Mouse (Mus musculus) liver, embryonic 16.5 days (tissue): Measurements from ENCODE around the gene Atp8a1. TPM values are rescaled to one million over a fixed set of nuclear protein-coding genes. Genes with fewer than 3 reads are reported as not detected.

Source experiments
- ATAC-seq: fragments of 200-750 bp; cut with Nextera tagmentation; 2 replicates; pipeline ENCODE4 v1.8.0; 2017; ENCODE audit warnings: low read depth, mild to moderate bottlenecking, moderate number of reproducible peaks, moderate library complexity
- H3K27ac ChIP-seq: fragments of 300-500 bp; sonication (generic); 2 replicates; pipeline ENCODE4 v1.5.1; 2014; ENCODE audit warnings: mild to moderate bottlenecking, low read length
- H3K27me3 ChIP-seq: fragments of 300-500 bp; sonication (generic); 2 replicates; pipeline ENCODE4 v1.6.1; 2014; ENCODE audit warnings: low read depth, low read length, mixed read lengths; ENCODE audit not compliant: control insufficient read depth, insufficient read depth
- H3K36me3 ChIP-seq: fragments of 300-500 bp; sonication (generic); 2 replicates; pipeline ENCODE4 v1.6.1; 2014; ENCODE audit warnings: mild to moderate bottlenecking; ENCODE audit not compliant: control insufficient read depth, insufficient read depth
- H3K4me1 ChIP-seq: fragments of 300-500 bp; sonication (generic); 2 replicates; pipeline ENCODE4 v1.6.1; 2014; ENCODE audit warnings: low read depth, low read length, mixed read lengths; ENCODE audit not compliant: control insufficient read depth
- H3K4me2 ChIP-seq: fragments of 300-500 bp; sonication (generic); 2 replicates; pipeline ENCODE4 v1.6.1; 2014; ENCODE audit warnings: low read depth, low read length, mixed read lengths
- H3K4me3 ChIP-seq: fragments of 300-500 bp; sonication (generic); 2 replicates; pipeline ENCODE4 v1.5.1; 2014; ENCODE audit warnings: low read depth, mild to moderate bottlenecking, low read length
- H3K9ac ChIP-seq: fragments of 300-500 bp; sonication (generic); 2 replicates; pipeline ENCODE4 v1.6.1; 2014; ENCODE audit warnings: low read depth, low read length
- H3K9me3 ChIP-seq: fragments of 300-500 bp; sonication (generic); replicated peaks from 2 replicates; pipeline ENCODE4 v1.6.1; 2016; ENCODE audit warnings: low read length; ENCODE audit not compliant: control insufficient read depth
- WGBS: fragments of 180-500 bp; shearing (Covaris S2); extraction: QIAGEN DNeasy Blood & Tissue Kit; methylation state at CpG from one replicate; pipeline ENCODE4 v1.1.7; 2014; ENCODE audit not compliant: insufficient replicate concordance; 5-methylcytosine and 5-hydroxymethylcytosine counted together
- polyA plus RNA-seq: library from polyadenylated mRNA; unstranded; fragments of >200 nt; fragmentation: Nextera tagmentation; extraction: Ambion mirVana; gene quantifications from 2 replicates; pipeline ENCODE4 v1.2.1, GENCODE M21; 2015

Atp8a1 gene
- polyA plus RNA-seq, 1 experiment from 2014 or later: 40.9 TPM

- Histone ChIP-seq H3K36me3 (no peaks in the 10 kb centered on the region), H3K4me3 (no peak overlapping the region), H3K4me2 (peak overlapping the region; percentile 34), H3K27ac (peak overlapping the region; percentile 69; the same call in 1 of the 2 replicates), H3K9ac (no peak overlapping the region), H3K9me3 (no peaks in the 10 kb centered on the region), H3K4me1 (peaks cover 36% of the 10 kb centered on the region), H3K27me3 (no peaks in the 10 kb centered on the region)
- 34% methylated on average over 10 of the region's 10 CpGs for WGBS
- ATAC-seq: peak; percentile 76
Measured at GRCm38 (mm10) chr5:67831293-67832147, 15.7 kb downstream of the Atp8a1 start.

DNA sequence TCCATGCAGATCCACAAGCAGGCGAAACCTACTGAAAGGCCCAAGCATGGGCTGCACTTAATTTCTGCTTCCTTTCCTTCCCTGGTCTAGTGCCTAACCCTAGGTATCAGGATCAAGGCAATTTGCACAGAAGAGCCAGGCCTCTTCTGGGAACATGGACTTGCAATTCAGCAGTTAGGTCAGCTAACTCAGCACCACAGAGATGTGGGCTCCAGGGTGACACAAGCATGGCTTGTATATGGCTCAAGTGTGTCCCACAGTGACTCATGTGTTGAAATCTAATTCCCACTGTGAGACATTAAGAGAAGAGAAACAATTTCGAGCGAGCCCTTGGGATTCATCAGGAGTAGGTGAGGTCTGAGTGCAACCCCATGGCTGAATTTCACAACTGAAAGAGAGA lies 18.9 kb downstream of the Atp8a1 start:
- peaks cover 29% of the 10 kb centered on the region for H3K4me1 ChIP-seq

DNA sequence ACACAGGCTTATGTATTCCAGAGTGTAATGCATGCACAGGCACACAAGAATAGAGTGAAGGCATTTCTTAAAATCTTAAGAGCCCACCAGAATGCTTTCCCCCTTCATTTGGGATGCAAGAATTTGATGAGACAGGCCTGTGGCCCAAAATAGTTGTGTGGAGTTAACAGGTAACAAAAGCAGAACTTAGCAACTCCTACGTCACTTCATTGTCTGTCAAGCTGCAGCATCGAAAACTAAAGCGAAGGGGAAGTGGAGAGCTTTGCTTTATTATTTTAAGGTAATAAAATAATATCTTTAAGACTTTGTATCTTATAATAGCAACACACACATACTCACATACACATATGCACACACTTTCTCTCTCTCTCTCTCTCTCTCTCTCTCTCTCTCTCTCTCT lies 20.3 kb downstream of the Atp8a1 start:
- H3K27me3 ChIP-seq: no peaks in the 10 kb centered on the region
- no peaks in the 10 kb centered on the region for H3K36me3 ChIP-seq
- H3K4me3 ChIP-seq: no peak overlapping the region
- ATAC-seq: no peak
- no peak overlapping the region for H3K4me2 ChIP-seq
- no peaks in the 10 kb centered on the region for H3K9me3 ChIP-seq
- H3K9ac ChIP-seq: no peak overlapping the region
- 86% methylated on average over 3 of the region's 3 CpGs for WGBS
- peaks cover 33% of the 10 kb centered on the region for H3K4me1 ChIP-seq
- H3K27ac ChIP-seq: no peak overlapping the region

More for the DNA sequence above, 18.9 kb downstream of the Atp8a1 start:
- 74% methylated on average over 3 of the region's 3 CpGs for WGBS
- Histone ChIP-seq H3K9me3 (no peaks in the 10 kb centered on the region), H3K4me2 (no peak overlapping the region), H3K4me3 (no peak overlapping the region), H3K27me3 (no peaks in the 10 kb centered on the region), H3K9ac (no peak overlapping the region), H3K27ac (no peak overlapping the region), H3K36me3 (no peaks in the 10 kb centered on the region)
- no peak for ATAC-seq

- no peak overlapping the region for H3K4me2 ChIP-seq
- H3K4me3 ChIP-seq: no peak overlapping the region
- no peaks in the 10 kb centered on the region for H3K9me3 ChIP-seq
- no peak overlapping the region for H3K27ac ChIP-seq
- no peaks in the 10 kb centered on the region for H3K36me3 ChIP-seq
- H3K9ac ChIP-seq: no peak overlapping the region
- 85% methylated on average over 9 of the region's 9 CpGs for WGBS
- peaks cover 32% of the 10 kb centered on the region for H3K4me1 ChIP-seq
- H3K27me3 ChIP-seq: no peaks in the 10 kb centered on the region
- ATAC-seq: no peak
Measured at GRCm38 (mm10) chr5:67826278-67826677, 21.0 kb downstream of the Atp8a1 start.

GRCm38 (mm10) chr5:67824600-67824999 lies 22.6 kb downstream of the Atp8a1 start:
- Histone ChIP-seq H3K4me2 (no peak overlapping the region), H3K27me3 (no peaks in the 10 kb centered on the region), H3K9me3 (no peaks in the 10 kb centered on the region), H3K27ac (no peak overlapping the region), H3K4me1 (peaks cover 31% of the 10 kb centered on the region), H3K36me3 (no peaks in the 10 kb centered on the region), H3K4me3 (no peak overlapping the region), H3K9ac (no peak overlapping the region)
- no peak for ATAC-seq
- WGBS: 74% methylated on average over 2 of the region's 2 CpGs

DNA sequence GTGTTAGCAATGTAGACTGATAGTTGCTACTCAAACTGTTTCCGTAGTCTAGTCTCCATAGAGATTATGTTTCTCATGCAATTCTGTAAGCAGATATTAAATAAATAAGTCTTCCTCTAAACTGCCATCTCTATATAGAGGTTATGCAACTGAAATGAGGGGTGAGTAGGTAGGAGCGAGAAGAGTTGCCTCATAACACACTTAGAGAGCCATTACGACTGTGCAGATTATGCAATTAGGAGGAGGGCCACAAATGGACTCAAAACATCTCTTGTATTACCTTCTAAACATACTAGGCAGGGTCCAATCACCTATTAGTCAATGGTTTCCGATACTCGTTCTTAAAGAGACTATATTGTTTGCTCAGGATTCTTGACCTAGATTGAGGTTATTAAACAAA lies 23.5 kb downstream of the Atp8a1 start:
- Histone ChIP-seq H3K27me3 (no peaks in the 10 kb centered on the region), H3K9me3 (no peaks in the 10 kb centered on the region), H3K4me2 (no peak overlapping the region), H3K4me1 (peaks cover 29% of the 10 kb centered on the region), H3K9ac (no peak overlapping the region), H3K27ac (no peak overlapping the region), H3K4me3 (no peak overlapping the region), H3K36me3 (no peaks in the 10 kb centered on the region)
- WGBS: 77% methylated on average over 5 of the region's 5 CpGs
- ATAC-seq: no peak

DNA sequence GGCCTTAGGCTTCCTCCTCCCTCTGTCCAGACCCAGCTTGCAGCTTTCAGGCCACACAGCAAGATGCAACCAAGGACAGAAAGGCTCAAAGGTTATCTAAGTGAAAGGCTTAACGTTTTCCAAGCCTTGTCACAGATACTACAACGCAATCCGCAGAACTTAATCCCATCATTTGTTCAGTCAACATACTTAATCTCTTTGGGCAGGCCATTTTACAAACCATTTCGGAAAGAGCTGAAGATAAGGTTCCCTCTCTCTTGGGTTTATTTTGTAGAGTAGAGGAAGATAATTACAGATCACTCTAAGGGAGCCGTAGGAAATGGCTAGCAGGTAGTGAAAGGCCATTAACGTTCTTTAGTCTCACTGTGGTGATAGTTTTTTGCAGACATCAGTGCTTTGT lies 24.6 kb downstream of the Atp8a1 start:
- Histone ChIP-seq H3K4me2 (0 out of 2 replicates have a peak overlapping the region, but pooled peaks have one; percentile 2), H3K27me3 (no peaks in the 10 kb centered on the region), H3K4me3 (no peak overlapping the region), H3K9ac (no peak overlapping the region), H3K4me1 (peaks cover 32% of the 10 kb centered on the region), H3K9me3 (no peaks in the 10 kb centered on the region), H3K36me3 (no peaks in the 10 kb centered on the region), H3K27ac (peak overlapping the region; percentile 64)
- no peak for ATAC-seq
- 23% methylated on average over 6 of the region's 6 CpGs for WGBS

DNA sequence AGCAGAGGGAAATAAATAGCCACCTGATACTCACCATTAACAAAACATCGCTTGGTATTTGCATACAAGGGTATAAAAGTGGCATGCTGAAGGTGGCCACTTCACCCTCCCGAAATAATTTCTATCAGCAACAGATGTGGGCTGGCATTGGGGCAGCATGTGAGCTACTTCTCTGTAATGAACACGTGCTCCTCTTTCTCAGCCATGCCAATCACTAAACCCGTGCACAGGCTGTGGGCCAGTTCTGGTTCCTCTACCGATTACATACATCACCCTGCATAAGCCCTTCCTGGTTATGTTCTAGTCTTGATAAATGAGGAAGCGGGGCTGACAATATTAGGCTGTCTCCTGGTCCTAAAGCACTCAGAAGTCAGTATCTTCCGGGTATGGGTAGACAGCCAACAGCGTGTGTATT lies 25.2 kb downstream of the Atp8a1 start:
- peak; percentile 64 for ATAC-seq
- H3K4me2 ChIP-seq: peak overlapping the region; percentile 14
- no peaks in the 10 kb centered on the region for H3K9me3 ChIP-seq
- peak overlapping the region; percentile 64 for H3K27ac ChIP-seq
- H3K27me3 ChIP-seq: no peaks in the 10 kb centered on the region
- no peaks in the 10 kb centered on the region for H3K36me3 ChIP-seq
- no peak overlapping the region for H3K9ac ChIP-seq
- H3K4me1 ChIP-seq: peaks cover 37% of the 10 kb centered on the region
- H3K4me3 ChIP-seq: no peak overlapping the region
- 26% methylated on average over 8 of the region's 8 CpGs for WGBS

GRCm38 (mm10) chr5:67821185-67821584 lies 26.0 kb downstream of the Atp8a1 start:
- H3K27me3 ChIP-seq: no peaks in the 10 kb centered on the region
- no peaks in the 10 kb centered on the region for H3K36me3 ChIP-seq
- ATAC-seq: peak; percentile 22; the same call in 1 of the 2 replicates
- H3K4me3 ChIP-seq: no peak overlapping the region
- no peaks in the 10 kb centered on the region for H3K9me3 ChIP-seq
- peak overlapping the region; percentile 28; the same call in 1 of the 2 replicates for H3K9ac ChIP-seq
- peaks cover 45% of the 10 kb centered on the region for H3K4me1 ChIP-seq
- WGBS: 29% methylated on average over 2 of the region's 2 CpGs
- peak overlapping the region; percentile 35 for H3K27ac ChIP-seq
- peak overlapping the region; percentile 56 for H3K4me2 ChIP-seq
